Mouse (Mus musculus) kidney, postnatal 0 days (tissue): ENCODE measurements at regions not wholly inside any gene's neighbourhood (a gene's known extent, or its start where the extent isn't known, plus 50 kb on each side); places are given as distances from the start of the nearest gene placed in this dataset.

Source experiments
- ATAC-seq: fragments of 200-750 bp; cut with Nextera tagmentation; replicated peaks from 2 replicates; pipeline ENCODE4 v1.8.0; 2017; ENCODE audit warnings: low read depth, moderate number of reproducible peaks, moderate TSS enrichment, moderate library complexity; ENCODE audit not compliant: low FRiP score
- DNase-seq: peaks from one replicate; pipeline ENCODE4 v3.0.0-alpha.2; 2016; ENCODE audit warnings: low spot score
- H3K27ac ChIP-seq: fragments of 300-500 bp; sonication (generic); 2 replicates; pipeline ENCODE4 v1.5.1; 2014; ENCODE audit warnings: mild to moderate bottlenecking
- H3K27me3 ChIP-seq: fragments of 300-500 bp; sonication (generic); 2 replicates; pipeline ENCODE4 v1.6.1; 2014; ENCODE audit warnings: low read length, mixed read lengths; ENCODE audit not compliant: insufficient read depth
- H3K36me3 ChIP-seq: fragments of 300-500 bp; sonication (generic); 2 replicates; pipeline ENCODE4 v1.6.1; 2014; ENCODE audit warnings: low read length, mixed read lengths; ENCODE audit not compliant: insufficient read depth
- H3K4me1 ChIP-seq: fragments of 300-500 bp; sonication (generic); replicated peaks from 2 replicates; pipeline ENCODE4 v1.6.1; 2014; ENCODE audit warnings: antibody characterized with exemption, low read length, mixed read lengths; ENCODE audit not compliant: insufficient read depth
- H3K4me2 ChIP-seq: fragments of 300-500 bp; sonication (generic); 2 replicates; pipeline ENCODE4 v1.6.1; 2014; ENCODE audit warnings: mild to moderate bottlenecking, low read length, moderate library complexity, mixed read lengths
- H3K4me3 ChIP-seq: fragments of 300-500 bp; sonication (generic); replicated peaks from 2 replicates; pipeline ENCODE4 v1.5.1; 2014; ENCODE audit warnings: low read depth, low read length
- H3K9ac ChIP-seq: fragments of 300-500 bp; sonication (generic); 2 replicates; pipeline ENCODE4 v1.6.1; 2014; ENCODE audit warnings: low read depth, low read length
- H3K9me3 ChIP-seq: fragments of 300-500 bp; sonication (generic); replicated peaks from 2 replicates; pipeline ENCODE4 v1.6.1; 2016; ENCODE audit warnings: low read length, inconsistent platforms, mixed read lengths
- CTCF ChIP-seq: IDR thresholded peaks from 2 replicates; pipeline ENCODE4 v1.5.1; 2016; ENCODE audit warnings: antibody characterized with exemption, low read depth, mild to moderate bottlenecking, moderate library complexity
- WGBS: fragments of 180-500 bp; shearing (Covaris S2); extraction: QIAGEN DNeasy Blood & Tissue Kit; methylation state at CpG from one replicate; pipeline ENCODE4 v1.1.7; 2014; 5-methylcytosine and 5-hydroxymethylcytosine counted together

GRCm38 (mm10) chr5:46338461-46338860 lies 481.0 kb upstream of the Lcorl start:
- Histone ChIP-seq H3K36me3 (no peaks in the 10 kb centered on the region), H3K27me3 (no peaks in the 10 kb centered on the region), H3K9ac (no peak overlapping the region), H3K27ac (no peak overlapping the region), H3K9me3 (no peaks in the 10 kb centered on the region), H3K4me1 (no peaks in the 10 kb centered on the region), H3K4me3 (no peak overlapping the region), H3K4me2 (no peak overlapping the region)
- DNase-seq: no peak
- ATAC-seq: no peak
- no peak for TF ChIP-seq CTCF
- WGBS: 87% methylated on average over 2 of the region's 2 CpGs

GRCm38 (mm10) chr5:46330880-46331279 lies 473.5 kb upstream of the Lcorl start:
- no peak for DNase-seq
- no peak overlapping the region for H3K27ac ChIP-seq
- H3K9ac ChIP-seq: no peak overlapping the region
- no peaks in the 10 kb centered on the region for H3K27me3 ChIP-seq
- ATAC-seq: no peak
- H3K4me3 ChIP-seq: no peak overlapping the region
- H3K9me3 ChIP-seq: no peaks in the 10 kb centered on the region
- WGBS: 42% methylated on average over 1 of the region's 1 CpGs
- H3K4me1 ChIP-seq: no peaks in the 10 kb centered on the region
- TF ChIP-seq CTCF: no peak
- no peak overlapping the region for H3K4me2 ChIP-seq
- H3K36me3 ChIP-seq: no peaks in the 10 kb centered on the region
